Mouse (Mus musculus) heart, postnatal 25 days (tissue): ENCODE results near the gene Ube2v1. TPM values are rescaled to one million over a fixed set of nuclear protein-coding genes. Genes with fewer than 3 reads are reported as not detected.
A peak's percentile ranks its signal among the peaks of the same experiment; 100 is the strongest.

ENCODE experiments used
- DNase-seq: peaks from one replicate; pipeline ENCODE4 v3.0.0; 2022; ENCODE audit warnings: low spot score
- intact Hi-C: fragments of 180-260 bp; cut with DNase I; formaldehyde crosslinking; loops from one replicate; pipeline ENCODE4 v1.15.1; 2025
- microRNA-seq: library from miRNA; unstranded; fragments of <30 nt; microRNA quantifications from one replicate; pipeline ENCODE4 v1.2.0, GENCODE M21; 2022
- total RNA-seq, 2 experiments: library from RNA; stranded (reverse); gene quantifications; 2 replicates each; pipeline ENCODE4 v1.2.3; 2021

Gene Ube2v1
- total RNA-seq, 2 experiments from 2014 or later, result 99.3 to 105 TPM

GRCm38 (mm10) chr2:167570815-167571214, 61.1 kb downstream of the Ube2v1 start:
- DNase-seq, result no peak
- intact Hi-C loops, result loop anchor here (2.0 kb wide), 1 partner anchor 16 kb away; no protein-coding TSS in a partner anchor

- intact Hi-C loops, result loop anchor here (2.0 kb wide), 1 partner anchor 17 kb away; no protein-coding TSS in a partner anchor
- DNase-seq, result peak; percentile 85
Measured at GRCm38 (mm10) chr2:167569934-167570651, 61.8 kb downstream of the Ube2v1 start.

- no peak for DNase-seq
- intact Hi-C loops, result no loop called here
Measured at GRCm38 (mm10) chr2:167568112-167568511, 63.8 kb downstream of the Ube2v1 start.

- peak; percentile 72 for DNase-seq
- intact Hi-C loops, result loop anchor here (2.0 kb wide), 2 partner anchors 27 to 29 kb away; partner anchors contain the start of gene Snai1
Measured at GRCm38 (mm10) chr2:167565682-167566081, 66.2 kb downstream of the Ube2v1 start.

- intact Hi-C loops, result loop anchor here (2.0 kb wide), 1 partner anchor 26 kb away; the partner anchor contains the start of gene Snai1
Measured at GRCm38 (mm10) chr2:167565312-167565656, 66.6 kb downstream of the Ube2v1 start.

GRCm38 (mm10) chr2:167564551-167565311, 67.2 kb downstream of the Ube2v1 start:
- intact Hi-C loops, result loop anchor here (2.0 kb wide), 1 partner anchor 26 kb away; the partner anchor contains the start of gene Snai1
- no peak for DNase-seq

More at GRCm38 (mm10) chr2:167565312-167565656, 66.6 kb downstream of the Ube2v1 start:
- DNase-seq, result no peak

GRCm38 (mm10) chr2:167563703-167564102, 68.2 kb downstream of the Ube2v1 start:
- intact Hi-C loops, result loop anchor here (2.0 kb wide), 1 partner anchor 25 kb away; the partner anchor contains the start of gene Snai1
- DNase-seq, result no peak

- intact Hi-C loops, result no loop called here
- no peak for DNase-seq
Measured at GRCm38 (mm10) chr2:167563035-167563434, 68.9 kb downstream of the Ube2v1 start.

- intact Hi-C loops, result no loop called here
- no peak for DNase-seq
Measured at GRCm38 (mm10) chr2:167562101-167562500, 69.8 kb downstream of the Ube2v1 start.

GRCm38 (mm10) chr2:167559413-167559812, 72.5 kb downstream of the Ube2v1 start:
- DNase-seq, result no peak
- intact Hi-C loops, result no loop called here

Small RNAs within 50 kb of the gene (microRNA-seq; reads per million reads assigned to microRNA genes)
- gene Gm22355, result not detected

Other genes with a start within 250 kb of the Ube2v1 start
- gene Slc9a8, start 210.4 kb downstream of the Ube2v1 start, total RNA-seq, result 10 to 100 TPM; 21.8 to 23.9 TPM
- gene Rnf114, start 139.4 kb downstream of the Ube2v1 start, total RNA-seq, result 10 to 100 TPM; 57.2 to 61.3 TPM
- gene Spata2, start 139.2 kb downstream of the Ube2v1 start, total RNA-seq, result 10 to 100 TPM; 15.1 to 17.8 TPM
- gene Snai1, start 93.9 kb downstream of the Ube2v1 start, total RNA-seq, result 1 to 10 TPM; 2.0 to 2.8 TPM
- 10 to 100 TPM; 18.0 to 18.4 TPM for gene Gm20431, start 29.4 kb upstream of the Ube2v1 start, total RNA-seq
- 10 to 100 TPM; 58.0 to 84.2 TPM for gene Cebpb, start 56.8 kb upstream of the Ube2v1 start, total RNA-seq
- gene Tmem189, start 57.7 kb upstream of the Ube2v1 start, total RNA-seq, result 10 to 100 TPM; 27.2 TPM